Mouse (Mus musculus): Measurements from ENCODE around the gene Gjd3.

GRCm38 (mm10) chr11:98999243-98999642, 16.4 kb upstream of the Gjd3 start:
- TF ChIP-seq POLR2A (IDR thresholded peaks at IDR 0.05; ENCODE audit: low read depth, low read length) (no peak), CTCF (IDR thresholded peaks at IDR 0.05; ENCODE audit: borderline replicate concordance, insufficient read depth, low read length) (no peak)

All from embryonic fibroblast, embryonic 13.5 days (primary cell).